Mouse (Mus musculus): ENCODE results near the gene Marc2. TPM values are rescaled to one million over a fixed set of nuclear protein-coding genes. Genes with fewer than 3 reads are reported as not detected.

Gene Marc2
- polyA plus RNA-seq, 1 experiment from 2014 or later: 110 TPM

- no peak overlapping the region for H3K4me3 ChIP-seq (ENCODE audit: low read depth, low read length)
- no peak overlapping the region for H3K4me2 ChIP-seq
- 0 out of 2 replicates have a peak, but pooled peaks have one; percentile 28 for ATAC-seq (ENCODE audit: low FRiP score)
These were observed 21.2 kb downstream of the Marc2 start for GRCm38 (mm10) chr1:184825093-184825492.

GRCm38 (mm10) chr1:184824439-184824851, 21.8 kb downstream of the Marc2 start:
- Histone ChIP-seq H3K9me3 (ENCODE audit: control insufficient read depth, low read length) (no peaks in the 10 kb centered on the region), H3K36me3 (ENCODE audit: control insufficient read depth, insufficient read depth, low read length) (no peaks in the 10 kb centered on the region), H3K27me3 (ENCODE audit: control insufficient read depth, insufficient read depth, low read length) (no peaks in the 10 kb centered on the region), H3K4me3 (ENCODE audit: low read depth, low read length) (no peak overlapping the region), H3K9ac (ENCODE audit: low read length) (no peak overlapping the region), H3K4me2 (no peak overlapping the region), H3K27ac (ENCODE audit: low read depth, low read length) (no peak overlapping the region), H3K4me1 (ENCODE audit: control insufficient read depth, insufficient read depth, low read length) (no peaks in the 10 kb centered on the region)
- peak; percentile 88 for ATAC-seq (ENCODE audit: low FRiP score)
- peak; percentile 99 for DNase-seq (ENCODE audit: low spot score, missing footprints)
- WGBS: 2% methylated on average over 12 of the region's 12 CpGs

More at GRCm38 (mm10) chr1:184825093-184825492, 21.2 kb downstream of the Marc2 start:
- Histone ChIP-seq H3K4me1 (ENCODE audit: control insufficient read depth, insufficient read depth, low read length) (no peaks in the 10 kb centered on the region), H3K27me3 (ENCODE audit: control insufficient read depth, insufficient read depth, low read length) (no peaks in the 10 kb centered on the region), H3K36me3 (ENCODE audit: control insufficient read depth, insufficient read depth, low read length) (no peaks in the 10 kb centered on the region), H3K27ac (ENCODE audit: low read depth, low read length) (no peak overlapping the region), H3K9ac (ENCODE audit: low read length) (no peak overlapping the region), H3K9me3 (ENCODE audit: control insufficient read depth, low read length) (no peaks in the 10 kb centered on the region)
- 29% methylated on average over 11 of the region's 11 CpGs for WGBS
- peak; percentile 93 for DNase-seq (ENCODE audit: low spot score, missing footprints)

GRCm38 (mm10) chr1:184822678-184823077, 23.6 kb downstream of the Marc2 start:
- no peak overlapping the region for H3K9ac ChIP-seq (ENCODE audit: low read length)
- 0 out of 2 replicates have a peak overlapping the region, but pooled peaks have one; percentile 8 for H3K4me2 ChIP-seq
- H3K4me3 ChIP-seq (ENCODE audit: low read depth, low read length): no peak overlapping the region
- H3K36me3 ChIP-seq (ENCODE audit: control insufficient read depth, insufficient read depth, low read length): no peaks in the 10 kb centered on the region
- H3K4me1 ChIP-seq (ENCODE audit: control insufficient read depth, insufficient read depth, low read length): no peaks in the 10 kb centered on the region
- no peak for DNase-seq (ENCODE audit: low spot score, missing footprints)
- H3K27me3 ChIP-seq (ENCODE audit: control insufficient read depth, insufficient read depth, low read length): no peaks in the 10 kb centered on the region
- no peak overlapping the region for H3K27ac ChIP-seq (ENCODE audit: low read depth, low read length)
- 11% methylated on average over 11 of the region's 11 CpGs for WGBS
- H3K9me3 ChIP-seq (ENCODE audit: control insufficient read depth, low read length): no peaks in the 10 kb centered on the region
- ATAC-seq (ENCODE audit: low FRiP score): peak; percentile 45; the same call in 1 of the 2 replicates

- no peaks in the 10 kb centered on the region for H3K9me3 ChIP-seq (ENCODE audit: control insufficient read depth, low read length)
- H3K27ac ChIP-seq (ENCODE audit: low read depth, low read length): no peak overlapping the region
- DNase-seq (ENCODE audit: low spot score, missing footprints) (no peak), ATAC-seq (ENCODE audit: low FRiP score) (no peak)
- no peaks in the 10 kb centered on the region for H3K4me1 ChIP-seq (ENCODE audit: control insufficient read depth, insufficient read depth, low read length)
- H3K9ac ChIP-seq (ENCODE audit: low read length): no peak overlapping the region
- H3K27me3 ChIP-seq (ENCODE audit: control insufficient read depth, insufficient read depth, low read length): no peaks in the 10 kb centered on the region
- no peak overlapping the region for H3K4me3 ChIP-seq (ENCODE audit: low read depth, low read length)
- no peak overlapping the region for H3K4me2 ChIP-seq
- 82% methylated on average over 6 of the region's 6 CpGs for WGBS
- no peaks in the 10 kb centered on the region for H3K36me3 ChIP-seq (ENCODE audit: control insufficient read depth, insufficient read depth, low read length)
These were observed 28.5 kb downstream of the Marc2 start for GRCm38 (mm10) chr1:184817768-184818167.

DNA sequence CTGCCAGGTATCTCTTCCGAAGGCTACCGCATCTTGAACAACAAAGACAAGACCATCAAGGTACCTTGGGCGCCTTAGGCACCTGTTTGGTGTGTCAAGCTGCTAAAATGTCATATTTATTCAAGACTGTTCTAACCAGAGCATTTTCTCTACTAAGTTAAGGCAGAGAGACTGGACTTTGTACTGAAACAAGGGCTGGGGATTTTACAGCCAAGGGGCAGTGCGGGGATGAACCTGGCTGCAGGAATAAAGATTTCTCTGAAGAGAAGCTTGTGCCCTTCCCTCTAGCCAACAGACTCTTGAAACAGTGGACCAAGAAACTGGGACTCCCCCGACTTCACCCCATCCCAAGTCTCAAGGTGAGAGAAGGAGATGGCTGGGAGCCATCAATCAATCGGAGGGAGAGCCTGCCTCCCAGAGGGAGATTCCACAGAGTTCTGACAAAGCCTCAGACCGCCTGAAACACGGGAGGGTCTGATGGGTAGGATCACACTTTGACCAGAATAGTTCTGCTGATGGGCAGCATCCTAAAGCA, 34.5 kb downstream of the Marc2 start:
- Histone ChIP-seq H3K9me3 (ENCODE audit: control insufficient read depth, low read length) (no peaks in the 10 kb centered on the region), H3K4me2 (no peak overlapping the region), H3K4me1 (ENCODE audit: control insufficient read depth, insufficient read depth, low read length) (peaks cover 8% of the 10 kb centered on the region), H3K36me3 (ENCODE audit: control insufficient read depth, insufficient read depth, low read length) (no peaks in the 10 kb centered on the region), H3K27ac (ENCODE audit: low read depth, low read length) (no peak overlapping the region), H3K4me3 (ENCODE audit: low read depth, low read length) (no peak overlapping the region), H3K9ac (ENCODE audit: low read length) (no peak overlapping the region), H3K27me3 (ENCODE audit: control insufficient read depth, insufficient read depth, low read length) (peaks cover 5% of the 10 kb centered on the region)
- ATAC-seq (ENCODE audit: low FRiP score) (no peak), DNase-seq (ENCODE audit: low spot score, missing footprints) (peak; percentile 75)
- 76% methylated on average over 8 of the region's 8 CpGs for WGBS

DNA sequence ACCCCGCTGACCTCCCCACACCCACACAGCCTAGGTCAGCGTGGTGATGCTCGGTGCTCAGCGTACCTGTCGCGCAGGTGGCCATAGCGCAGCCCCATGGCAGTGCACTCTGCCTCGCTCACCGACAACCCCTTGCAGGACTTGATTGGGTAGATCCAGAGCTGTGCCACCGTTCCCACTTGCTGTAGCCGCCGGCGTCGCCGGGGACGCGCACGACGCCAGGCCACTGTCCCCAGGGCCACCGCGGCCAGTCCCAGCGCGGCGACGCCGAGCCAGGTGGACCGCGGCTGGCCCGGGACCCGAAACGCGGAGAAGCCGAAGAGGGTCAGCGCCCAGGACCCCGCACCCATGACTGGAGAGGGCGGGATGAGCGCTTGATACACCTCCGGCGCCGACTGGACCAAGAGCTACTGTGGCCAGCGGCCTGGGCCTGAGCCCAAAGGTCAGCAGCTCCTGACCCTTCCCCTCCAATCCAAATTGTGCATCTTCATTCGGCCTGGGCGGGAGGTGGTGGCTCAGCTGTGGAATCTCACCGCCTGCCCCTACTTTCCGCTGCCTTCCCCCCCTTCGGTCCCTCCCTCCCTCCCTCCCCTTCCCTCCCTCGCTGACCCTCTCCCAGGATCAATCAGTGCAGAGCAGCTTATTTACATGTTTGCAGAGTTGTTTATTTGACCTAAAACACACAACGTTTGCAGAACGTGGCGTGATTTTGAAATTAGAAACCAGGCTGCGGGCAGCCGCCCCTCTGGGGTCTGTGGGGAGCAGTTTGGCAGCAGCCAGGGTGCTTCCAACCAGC, 35.3 kb downstream of the Marc2 start, which contains the start of gene Marc1:
Gene Marc1 (minus strand): TSS at position 534 of the 796 bp plus-strand sequence.
- ATAC-seq (ENCODE audit: low FRiP score): peak; percentile 67
- peak within 1 kb of the TSS; percentile 53 for H3K9ac ChIP-seq (ENCODE audit: low read length)
- WGBS: 6% methylated on average over 52 of the region's 52 CpGs
- H3K4me1 ChIP-seq (ENCODE audit: control insufficient read depth, insufficient read depth, low read length): peaks cover 8% of the 10 kb centered on the region
- H3K4me2 ChIP-seq: peak within 1 kb of the TSS; percentile 57
- H3K27me3 ChIP-seq (ENCODE audit: control insufficient read depth, insufficient read depth, low read length): peaks cover 5% of the 10 kb centered on the region
- H3K4me3 ChIP-seq (ENCODE audit: low read depth, low read length): peak within 1 kb of the TSS; percentile 28
- DNase-seq (ENCODE audit: low spot score, missing footprints): no peak
- H3K9me3 ChIP-seq (ENCODE audit: control insufficient read depth, low read length): no peaks in the 10 kb centered on the region
- no peaks in the 10 kb centered on the region for H3K36me3 ChIP-seq (ENCODE audit: control insufficient read depth, insufficient read depth, low read length)
- no peak within 1 kb of the TSS for H3K27ac ChIP-seq (ENCODE audit: low read depth, low read length)

DNA sequence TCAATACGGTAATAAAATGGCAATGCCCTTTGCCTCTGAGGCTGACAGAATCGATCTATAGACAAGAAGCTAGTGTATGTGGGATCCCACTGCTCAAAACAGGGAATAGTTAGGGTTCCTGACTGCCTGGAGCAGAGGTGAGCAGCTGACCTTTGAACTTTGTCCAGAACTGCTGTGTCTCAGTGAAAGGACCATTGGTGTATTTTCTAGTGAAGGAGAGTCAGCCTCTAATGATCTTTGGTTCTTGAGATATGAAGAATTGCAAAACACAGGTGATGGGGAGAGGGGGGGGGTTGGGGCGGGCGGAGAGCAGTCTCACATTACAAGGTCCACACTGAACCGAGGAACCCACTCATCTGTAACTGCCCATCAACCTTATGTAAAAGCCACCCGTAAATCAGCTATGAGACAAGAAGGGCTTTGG, 36.7 kb downstream of the Marc2 start:
- H3K9me3 ChIP-seq (ENCODE audit: control insufficient read depth, low read length): no peaks in the 10 kb centered on the region
- H3K36me3 ChIP-seq (ENCODE audit: control insufficient read depth, insufficient read depth, low read length): no peaks in the 10 kb centered on the region
- H3K4me1 ChIP-seq (ENCODE audit: control insufficient read depth, insufficient read depth, low read length): peaks cover 8% of the 10 kb centered on the region
- no peak overlapping the region for H3K4me2 ChIP-seq
- H3K9ac ChIP-seq (ENCODE audit: low read length): no peak overlapping the region
- H3K27ac ChIP-seq (ENCODE audit: low read depth, low read length): no peak overlapping the region
- no peak overlapping the region for H3K4me3 ChIP-seq (ENCODE audit: low read depth, low read length)
- DNase-seq (ENCODE audit: low spot score, missing footprints): peak; percentile 53
- ATAC-seq (ENCODE audit: low FRiP score): no peak
- peaks cover 5% of the 10 kb centered on the region for H3K27me3 ChIP-seq (ENCODE audit: control insufficient read depth, insufficient read depth, low read length)
- 82% methylated on average over 6 of the region's 6 CpGs for WGBS

- WGBS: 88% methylated on average over 17 of the region's 17 CpGs
- Histone ChIP-seq H3K4me1 (ENCODE audit: control insufficient read depth, insufficient read depth, low read length) (peaks cover 8% of the 10 kb centered on the region), H3K9ac (ENCODE audit: low read length) (no peak overlapping the region), H3K9me3 (ENCODE audit: control insufficient read depth, low read length) (no peaks in the 10 kb centered on the region), H3K27ac (ENCODE audit: low read depth, low read length) (no peak overlapping the region), H3K27me3 (ENCODE audit: control insufficient read depth, insufficient read depth, low read length) (peaks cover 5% of the 10 kb centered on the region), H3K4me2 (no peak overlapping the region), H3K36me3 (ENCODE audit: control insufficient read depth, insufficient read depth, low read length) (no peaks in the 10 kb centered on the region), H3K4me3 (ENCODE audit: low read depth, low read length) (no peak overlapping the region)
- DNase-seq (ENCODE audit: low spot score, missing footprints) (peak; percentile 61), ATAC-seq (ENCODE audit: low FRiP score) (no peak)
These were observed 37.7 kb downstream of the Marc2 start for GRCm38 (mm10) chr1:184808418-184809012.
